Mouse (Mus musculus): Measurements from ENCODE around the gene Aldh3b2.
A peak's percentile ranks its signal among the peaks of the same experiment; 100 is the strongest.

Gene Aldh3b2

DNA sequence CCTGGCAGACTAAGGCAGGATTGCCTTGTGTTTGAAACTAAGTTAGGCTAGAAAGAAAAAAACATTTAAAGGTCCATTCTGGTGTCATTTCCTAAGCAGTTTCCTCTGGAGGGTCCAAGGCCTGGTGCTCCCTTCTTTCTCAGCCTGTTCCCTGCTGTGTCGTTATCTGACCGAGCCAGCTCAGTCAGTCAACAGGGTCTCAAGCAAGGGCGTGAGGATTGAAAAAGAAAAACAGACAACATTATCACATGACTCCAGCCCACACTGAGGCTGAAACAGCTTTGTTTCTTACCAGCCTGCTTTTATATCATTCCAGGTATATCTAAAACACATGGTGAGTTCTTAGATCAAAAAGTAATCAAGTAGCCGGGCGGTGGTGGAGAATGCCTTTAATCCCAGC, 43.5 kb downstream of the Aldh3b2 start:
- DNase-seq = no peak

DNA sequence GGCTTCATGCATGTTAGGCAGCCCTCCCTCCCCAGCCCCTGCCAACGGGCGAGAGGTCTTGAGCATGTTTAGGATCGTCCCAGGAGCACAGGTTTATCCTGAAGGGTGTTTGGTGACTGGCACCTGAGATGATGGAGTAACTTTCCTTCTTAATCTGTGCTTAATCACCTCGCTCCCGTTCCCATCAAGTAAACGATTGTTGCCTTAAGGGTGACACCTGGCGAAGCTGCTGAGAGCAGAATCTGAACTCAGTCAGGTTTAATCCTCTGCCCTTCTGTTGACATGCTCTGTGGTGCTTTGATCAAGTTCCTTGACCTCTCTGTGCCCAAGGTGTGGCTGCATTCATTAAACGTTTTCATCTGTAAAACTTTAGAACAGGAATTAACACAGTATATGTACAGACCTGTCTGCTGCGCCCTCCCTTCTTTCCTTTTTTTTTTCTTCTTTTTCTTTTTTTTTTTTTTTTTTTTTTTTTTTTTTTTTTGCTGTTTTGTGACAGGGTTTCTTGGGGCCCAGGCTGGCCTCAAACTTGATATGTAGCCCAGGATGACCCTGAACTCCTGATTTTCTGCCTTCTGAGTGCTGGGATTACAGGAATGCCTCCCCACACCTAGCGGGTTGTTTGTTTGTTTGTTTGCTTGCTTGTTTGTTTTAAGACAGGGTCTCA, 45.9 kb downstream of the Aldh3b2 start:
- DNase-seq = peak; percentile 39

- peak; percentile 92 for DNase-seq
Measured at GRCm38 (mm10) chr19:4018743-4019583, 46.8 kb downstream of the Aldh3b2 start.

GRCm38 (mm10) chr19:4023185-4023584, 51.1 kb downstream of the Aldh3b2 start:
- no peak for DNase-seq

- no peak for DNase-seq
Measured at GRCm38 (mm10) chr19:4027576-4027975, 55.4 kb downstream of the Aldh3b2 start.

Measured in cerebellum, adult 9-10 months (tissue).